Mouse (Mus musculus) hindlimb bud, embryonic 11.5 days (tissue): ENCODE results near the gene A4galt.

ENCODE experiments used
- DNase-seq: peaks from one replicate; pipeline ENCODE4 v3.0.0-alpha.2; 2012; ENCODE audit warnings: low read depth, low spot score; ENCODE audit errors: extremely low spot score

The A4galt gene

DNA sequence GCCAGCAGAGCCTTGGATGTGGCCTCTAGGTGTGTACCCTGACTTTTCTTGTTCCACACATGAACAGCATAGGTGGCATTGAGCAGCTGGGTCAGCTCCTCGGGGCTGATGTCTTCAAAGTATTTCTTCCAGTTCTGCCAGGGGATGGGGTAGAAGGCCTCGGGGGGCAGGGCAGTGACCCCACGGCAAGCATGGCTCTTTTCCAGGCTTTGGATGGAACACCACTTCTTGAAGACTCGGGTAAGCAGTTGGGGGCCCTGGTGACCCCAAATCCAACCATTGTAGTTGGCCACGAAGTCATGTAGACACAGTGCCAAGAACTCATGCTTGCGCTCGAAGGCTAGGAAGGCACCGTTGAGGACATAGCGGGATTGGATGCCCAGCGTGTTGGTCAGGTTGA, 24.0 kb downstream of the A4galt start:
- no peak for DNase-seq

DNA sequence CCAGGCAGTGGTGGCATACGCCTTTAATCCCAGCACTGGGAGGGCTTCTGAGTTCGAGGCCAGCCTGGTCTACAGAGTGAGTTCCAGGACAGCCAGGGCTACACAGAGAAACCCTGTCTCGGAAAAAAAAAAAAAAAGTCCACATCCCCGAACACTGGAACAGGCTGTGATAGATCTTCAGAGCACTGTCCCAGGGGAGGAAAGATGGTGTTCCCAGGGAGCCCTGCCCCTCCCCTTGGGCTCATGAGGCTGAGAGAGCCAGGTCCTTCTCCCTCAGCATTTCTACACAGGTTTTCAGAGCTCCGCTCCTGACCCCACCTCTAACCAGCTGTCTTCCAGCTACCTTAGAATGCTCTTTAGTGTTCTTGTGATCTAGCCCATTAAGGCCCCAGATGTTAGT, 24.7 kb downstream of the A4galt start:
- no peak for DNase-seq

DNA sequence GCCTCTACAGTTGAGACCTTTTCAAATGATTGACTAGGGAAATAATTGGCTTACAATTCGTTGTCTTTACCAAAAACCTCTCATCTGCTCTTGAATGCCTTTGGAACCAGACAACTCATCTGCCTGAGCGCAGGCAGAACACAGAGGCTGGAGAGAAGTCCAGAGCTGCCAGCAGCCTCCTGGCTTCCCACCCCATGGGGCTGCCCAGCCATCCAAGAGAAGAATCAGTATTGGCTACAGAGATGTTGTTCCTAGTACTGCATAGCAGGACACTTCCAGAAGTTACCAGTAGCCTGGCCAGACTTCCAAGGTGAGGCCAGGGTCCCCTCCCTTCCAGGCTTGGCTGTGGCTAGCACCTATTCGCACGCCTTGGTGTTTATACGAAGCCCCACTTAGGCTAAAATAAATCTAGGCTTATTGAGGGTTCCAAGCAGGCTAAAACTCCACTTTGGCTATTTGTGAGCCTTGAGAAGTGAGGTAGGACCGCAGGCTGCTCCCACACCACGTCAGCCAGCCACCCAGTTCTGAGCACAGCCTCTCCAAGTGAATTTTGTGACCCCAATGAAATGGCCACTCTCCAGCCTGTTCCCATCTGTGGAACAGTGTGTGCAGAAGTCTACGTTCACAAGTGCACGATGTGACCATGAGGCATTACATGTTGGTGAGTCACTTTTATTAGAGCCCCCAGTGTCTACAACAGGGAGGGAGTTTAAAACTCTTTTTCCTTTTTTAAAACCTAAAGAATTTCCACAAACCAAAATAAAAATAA, 25.3 kb downstream of the A4galt start:
- no peak for DNase-seq

DNA sequence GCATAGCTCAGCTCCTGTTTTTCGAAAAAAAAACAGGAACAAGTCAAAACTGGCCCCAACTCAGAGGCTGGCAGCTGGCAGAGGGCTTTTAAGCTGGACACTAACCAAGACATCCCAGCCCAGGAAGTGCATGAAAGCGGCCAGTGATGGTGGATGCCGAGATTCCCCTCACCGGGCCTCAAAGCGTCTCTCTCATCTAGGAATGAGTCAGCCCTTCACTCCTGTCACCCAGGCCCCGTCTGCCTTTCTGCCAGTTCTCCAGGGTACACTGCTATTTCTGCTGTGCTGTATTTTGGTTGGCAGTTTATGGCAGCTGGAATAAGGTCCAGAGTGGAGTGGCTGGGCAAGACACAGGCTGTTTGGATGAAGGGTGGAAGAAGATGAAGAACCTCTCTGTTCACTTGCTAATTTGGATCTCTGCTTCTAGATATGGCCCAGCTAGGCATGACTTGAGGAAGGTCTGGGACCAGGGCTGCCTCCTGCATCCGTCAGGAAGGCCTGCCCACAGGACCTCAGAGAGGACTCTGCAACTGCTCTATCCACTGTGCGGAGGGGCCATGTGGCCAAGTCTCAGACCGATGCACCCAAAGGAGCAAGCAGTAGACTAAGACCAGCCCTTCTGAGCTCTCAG, 27.3 kb downstream of the A4galt start:
- no peak for DNase-seq

DNA sequence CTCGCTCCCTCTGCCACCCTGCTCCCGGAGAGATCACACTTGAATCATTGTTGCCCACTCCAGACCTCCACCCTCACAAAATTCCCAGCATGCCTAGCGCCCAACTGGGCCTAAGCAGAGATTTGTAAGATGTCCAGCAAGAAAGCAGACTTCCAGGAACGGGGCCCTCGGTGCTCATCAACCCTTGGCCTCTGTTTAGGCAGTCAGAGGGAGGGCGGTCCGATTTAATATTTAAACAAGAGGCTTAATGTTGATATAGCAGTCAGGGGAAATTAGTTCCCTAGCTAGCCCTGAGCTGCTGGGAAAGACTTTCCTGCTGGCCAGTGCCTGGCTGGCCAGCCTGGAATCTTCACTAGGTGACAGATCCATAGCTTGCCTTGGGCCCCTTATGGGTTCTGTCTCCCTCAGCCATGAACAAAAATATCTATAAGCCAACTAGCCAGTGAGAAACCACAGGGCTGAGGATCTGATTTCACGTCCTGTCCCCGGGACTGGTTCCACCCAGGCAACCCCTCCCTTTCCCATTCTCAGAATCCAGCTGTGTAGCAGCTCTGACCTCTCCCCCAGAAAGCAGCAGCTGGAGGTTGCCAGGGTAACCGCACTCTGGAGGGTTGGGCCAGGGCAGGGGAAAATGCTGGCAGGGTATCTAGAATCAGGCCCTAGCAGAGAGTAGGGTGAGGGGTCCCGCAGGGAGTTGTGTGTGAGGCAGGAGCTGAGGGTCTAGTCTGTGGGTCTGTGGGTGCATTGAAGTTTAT, 28.2 kb downstream of the A4galt start:
- DNase-seq: peak; percentile 56

DNA sequence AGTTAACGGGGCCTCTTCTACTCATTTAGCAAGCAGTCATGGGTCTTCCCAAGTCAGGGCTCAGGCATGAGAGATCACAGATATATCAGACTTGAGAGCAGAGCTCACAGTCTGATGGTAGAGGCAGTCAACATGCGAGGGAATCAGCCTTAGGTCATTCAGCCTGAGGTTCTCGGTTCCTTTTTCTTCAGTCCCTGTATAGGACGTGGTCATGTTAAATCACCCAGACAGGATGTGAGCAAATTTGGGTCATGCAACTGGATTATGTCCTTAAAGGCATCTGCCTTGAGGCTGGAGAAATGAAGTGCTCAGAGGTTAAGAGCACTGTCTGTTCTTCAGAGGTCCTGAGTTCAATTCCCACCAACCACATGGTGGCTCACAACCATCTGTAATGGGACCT, 29.9 kb downstream of the A4galt start:
- no peak for DNase-seq

DNA sequence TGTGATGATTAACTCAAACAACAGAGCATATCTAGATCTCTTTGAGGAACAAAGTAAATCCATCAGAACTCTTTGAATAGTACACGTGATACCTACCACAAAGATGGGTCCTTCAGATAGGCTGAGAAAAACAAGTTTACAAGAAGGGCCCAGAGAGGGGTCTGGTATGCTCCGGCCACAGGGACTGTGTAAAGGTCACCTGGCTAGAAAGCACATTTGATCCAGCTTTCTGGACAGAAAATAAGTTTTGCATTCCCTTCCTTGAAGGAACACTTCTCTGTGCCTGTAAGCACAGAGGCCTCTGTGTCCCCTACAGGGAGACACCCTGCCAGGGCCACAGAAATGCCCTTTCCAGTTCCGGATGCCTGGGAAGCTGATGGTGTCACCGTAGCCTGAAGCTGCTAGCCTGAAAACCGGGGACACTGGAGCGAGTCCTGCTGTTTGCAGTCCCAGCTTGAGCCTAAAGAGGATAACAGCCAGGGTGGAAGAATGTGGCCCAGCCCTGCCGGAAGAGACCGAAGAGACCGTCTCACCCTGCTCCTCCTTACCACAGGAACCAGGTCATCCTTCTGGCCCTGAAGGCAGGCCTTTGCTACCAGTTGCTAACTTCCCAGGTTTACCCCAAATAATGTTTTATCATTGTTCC, 31.1 kb downstream of the A4galt start:
- no peak for DNase-seq

DNA sequence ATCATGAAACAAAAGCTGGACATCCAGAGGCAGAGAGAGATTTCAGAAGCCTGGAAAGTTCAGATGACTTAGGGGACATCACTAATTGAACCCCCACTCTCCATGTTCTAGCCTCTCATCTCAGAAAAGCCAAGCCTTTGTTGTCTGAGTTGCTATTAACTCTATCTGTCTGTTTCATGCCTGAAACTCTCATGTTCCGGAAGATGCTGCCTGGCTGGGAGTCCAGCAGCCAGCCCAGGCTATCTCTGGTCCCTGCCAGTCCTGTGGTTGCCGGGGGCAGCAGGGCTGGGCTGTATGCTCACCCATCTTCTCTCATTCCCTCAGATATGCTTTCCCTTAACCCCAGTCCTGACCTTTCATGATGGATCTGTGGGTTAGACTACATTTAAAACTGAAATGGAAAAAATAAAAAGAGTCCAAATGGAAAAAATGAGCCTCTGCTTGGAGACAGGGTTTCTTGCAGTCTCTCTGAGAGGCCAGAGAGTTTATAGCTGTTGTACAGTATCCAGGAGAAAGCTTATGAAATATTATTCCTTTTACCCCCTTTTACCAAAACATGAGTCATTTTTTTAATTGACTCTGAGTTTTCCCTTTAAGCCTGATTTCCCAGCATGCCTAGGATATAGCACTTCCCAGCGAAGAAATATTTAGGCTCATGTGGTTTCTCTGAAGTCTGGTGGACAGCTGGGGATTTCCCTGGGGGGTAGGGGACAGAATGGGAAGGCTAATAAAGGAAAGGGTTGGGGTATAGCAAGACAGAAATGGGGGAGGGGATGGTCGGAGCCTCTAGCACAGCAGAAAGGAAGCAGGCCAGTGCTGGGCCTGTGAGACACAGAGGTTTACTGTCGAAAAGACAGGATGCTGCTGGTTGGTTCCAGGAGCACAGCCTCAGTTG, 36.0 kb downstream of the A4galt start:
- no peak for DNase-seq

DNA sequence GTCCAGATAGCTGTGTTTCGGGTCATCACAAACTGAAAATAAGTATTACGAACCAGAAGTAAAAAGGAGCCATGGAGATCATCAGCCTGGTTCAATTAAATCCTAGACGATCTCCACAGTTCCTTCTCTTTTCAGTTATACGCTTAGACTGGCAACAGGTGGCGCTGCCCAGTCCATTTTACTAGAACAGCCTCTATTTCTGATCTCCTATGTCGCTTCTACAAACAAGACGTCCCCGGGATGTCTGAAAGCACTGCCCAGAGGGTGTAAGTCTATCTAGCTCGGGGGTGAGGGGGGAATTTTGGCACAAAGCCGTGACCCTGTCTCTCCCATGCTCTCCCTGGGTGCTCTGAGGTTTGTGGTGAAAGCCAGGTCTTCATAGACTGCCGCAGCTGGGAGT, 41.3 kb downstream of the A4galt start:
- no peak for DNase-seq

DNA sequence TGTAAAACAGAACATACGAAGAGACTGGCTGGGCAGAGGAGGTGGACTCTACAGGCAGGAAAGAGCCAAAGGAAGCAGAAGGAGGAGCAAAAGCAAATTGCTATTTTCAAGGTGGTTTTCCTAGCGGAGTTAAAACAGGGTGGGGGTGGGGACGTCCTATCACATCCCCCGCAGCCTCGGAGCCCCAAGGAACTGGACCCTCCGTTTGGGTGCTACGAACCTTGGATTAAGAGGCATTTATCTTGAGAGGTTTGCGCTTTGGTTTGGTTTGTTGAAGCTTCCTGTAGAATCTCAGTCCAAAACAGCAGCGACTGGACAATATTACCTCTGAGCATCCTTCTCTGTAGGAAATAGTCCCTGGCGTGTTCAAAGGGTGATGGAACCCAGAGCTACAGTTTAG, 41.9 kb downstream of the A4galt start:
- no peak for DNase-seq

DNA sequence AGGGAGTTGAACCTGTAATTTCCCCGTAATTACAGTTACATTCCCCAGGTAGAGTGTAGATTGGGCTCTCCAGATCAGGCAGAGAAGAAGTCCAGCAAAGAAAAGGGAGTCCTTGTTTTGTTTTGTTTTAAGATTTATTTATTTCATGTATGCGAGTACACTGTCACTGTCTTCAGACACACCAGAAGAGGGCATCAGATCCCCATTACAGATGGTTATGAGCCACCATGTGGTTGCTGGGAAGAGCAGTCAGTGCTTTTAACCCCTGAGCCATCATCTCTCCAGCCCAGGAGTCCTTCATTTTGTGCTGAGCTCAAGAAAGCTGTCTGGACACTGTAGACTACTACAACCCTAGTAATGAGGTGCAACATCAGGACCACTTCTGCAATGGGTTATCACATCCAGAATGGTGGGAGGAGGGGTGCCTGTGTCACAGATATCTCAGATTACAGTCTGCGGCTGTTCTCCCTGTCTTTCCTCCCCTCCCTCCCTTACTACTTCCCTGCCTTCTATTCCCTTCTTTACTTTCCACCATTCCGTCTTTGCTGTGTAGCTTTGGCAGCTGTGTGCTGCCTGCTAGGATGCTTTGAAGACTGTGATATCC, 42.4 kb downstream of the A4galt start:
- DNase-seq: no peak

DNA sequence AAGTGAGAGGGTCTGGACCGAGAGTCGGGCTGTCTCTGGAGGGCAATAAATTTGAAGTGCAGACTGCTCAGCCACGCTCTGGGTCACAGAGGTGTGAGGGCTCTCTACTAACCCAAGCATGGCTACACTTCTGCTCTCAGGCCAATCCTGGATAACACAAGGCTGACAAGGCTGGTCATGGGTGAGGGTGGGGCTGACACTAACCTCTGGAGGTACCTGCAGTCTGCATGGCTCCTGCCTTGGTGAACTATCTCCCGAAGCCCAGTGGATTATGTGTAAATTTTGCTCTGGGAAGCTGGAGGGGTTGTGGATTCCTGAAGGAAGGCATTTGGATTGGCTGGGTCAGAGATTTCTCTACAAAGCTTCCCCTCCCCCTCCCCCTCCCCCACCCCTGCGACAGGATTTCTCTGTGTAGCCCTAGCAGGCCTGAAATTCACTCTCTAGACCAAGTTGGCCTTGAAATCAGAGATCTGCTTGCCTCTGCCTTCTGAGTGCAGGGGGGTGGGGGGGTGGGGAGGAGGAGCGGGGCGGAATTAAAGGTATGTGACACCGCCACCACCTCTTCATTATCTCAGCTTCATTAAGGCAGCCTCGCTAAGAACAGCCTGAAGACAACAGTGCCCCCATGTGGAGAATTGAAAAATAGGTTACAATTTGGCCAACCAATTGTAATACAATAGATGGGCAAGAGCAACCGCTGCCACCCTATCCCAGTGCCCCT, 46.7 kb downstream of the A4galt start:
- no peak for DNase-seq

DNA sequence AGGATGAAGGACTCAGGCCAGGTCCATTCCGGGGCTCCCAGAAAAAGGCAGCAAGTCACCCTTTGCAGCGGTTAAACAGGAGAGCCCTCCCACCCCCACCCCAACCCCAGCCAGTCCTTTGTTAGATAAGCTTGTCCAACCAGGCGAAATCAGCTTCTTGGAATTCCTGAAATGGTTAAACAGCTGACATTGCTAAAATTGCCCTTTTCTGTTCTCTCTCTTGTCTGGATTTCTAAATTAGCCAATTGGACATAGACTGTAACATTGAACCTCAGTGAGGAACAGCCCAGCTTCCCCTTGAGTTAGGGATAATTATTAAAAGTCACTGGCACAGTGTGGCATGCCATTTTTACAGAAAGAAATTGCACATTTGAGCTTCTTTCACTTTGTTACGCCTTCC, 49.2 kb downstream of the A4galt start:
- no peak for DNase-seq

DNA sequence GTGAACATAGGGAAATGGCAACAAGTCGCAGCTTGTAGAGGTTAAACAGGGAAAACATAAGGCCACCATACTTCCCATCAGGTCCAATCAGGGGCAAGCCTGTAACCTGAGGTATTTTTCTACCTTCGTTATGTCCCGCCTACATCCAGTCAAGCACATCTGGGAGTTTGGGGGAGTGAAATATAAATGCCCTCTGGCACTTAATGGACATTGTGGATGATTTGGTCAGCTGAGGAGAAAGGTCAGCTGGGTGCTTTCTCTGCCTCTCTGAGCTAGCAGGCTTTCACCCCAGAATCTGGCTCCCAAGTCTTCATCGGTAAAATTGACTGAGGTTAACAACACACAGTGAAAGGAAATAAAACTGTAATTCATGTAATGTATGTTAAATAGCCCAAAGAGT, 58.2 kb downstream of the A4galt start:
- no peak for DNase-seq

DNA sequence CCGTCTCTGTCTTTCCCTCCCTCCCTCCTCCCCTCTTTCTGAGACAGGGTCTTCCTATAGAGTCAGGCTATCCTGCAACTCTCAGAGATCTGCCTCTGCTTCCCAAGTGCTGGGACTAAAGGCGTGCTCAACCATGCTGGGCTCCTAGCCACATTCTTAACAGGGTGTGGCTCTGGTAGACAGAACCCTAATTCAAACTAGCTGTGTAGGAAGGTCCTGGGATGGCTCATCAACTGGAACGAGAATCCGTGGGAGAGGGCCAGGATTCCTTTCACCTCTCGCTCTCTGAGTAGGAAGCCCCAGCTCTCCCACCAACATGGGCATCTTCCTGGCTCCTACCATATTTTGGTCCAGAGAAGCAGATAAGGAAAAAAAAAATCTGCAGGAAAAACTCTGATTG, 69.2 kb downstream of the A4galt start:
- no peak for DNase-seq

DNA sequence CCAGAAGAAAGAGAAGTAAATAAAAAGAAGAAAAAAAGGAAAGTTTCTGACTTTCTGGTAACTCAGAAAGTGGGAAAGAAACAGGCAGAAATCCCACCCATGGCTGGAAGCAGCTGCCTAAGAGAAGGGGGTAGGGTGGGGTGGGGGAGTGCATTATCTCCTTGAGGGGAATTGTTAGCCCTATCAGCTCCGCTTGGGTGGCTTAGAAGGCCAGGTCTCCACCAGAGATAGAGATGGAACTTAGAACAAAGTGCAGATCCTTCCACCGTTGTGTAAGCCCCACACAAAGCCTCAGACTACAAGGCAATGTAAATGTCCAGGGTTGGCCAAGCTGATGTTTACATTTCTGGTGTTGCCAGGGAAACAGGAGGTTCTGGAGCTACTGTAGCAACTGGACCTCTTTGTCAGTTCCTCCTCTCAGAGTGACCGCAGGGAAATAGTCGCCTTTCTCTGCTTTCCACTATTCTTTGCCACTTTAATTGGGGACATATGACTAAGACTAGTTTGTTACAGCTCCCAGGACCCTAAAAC, 69.7 kb downstream of the A4galt start:
- DNase-seq: no peak

DNA sequence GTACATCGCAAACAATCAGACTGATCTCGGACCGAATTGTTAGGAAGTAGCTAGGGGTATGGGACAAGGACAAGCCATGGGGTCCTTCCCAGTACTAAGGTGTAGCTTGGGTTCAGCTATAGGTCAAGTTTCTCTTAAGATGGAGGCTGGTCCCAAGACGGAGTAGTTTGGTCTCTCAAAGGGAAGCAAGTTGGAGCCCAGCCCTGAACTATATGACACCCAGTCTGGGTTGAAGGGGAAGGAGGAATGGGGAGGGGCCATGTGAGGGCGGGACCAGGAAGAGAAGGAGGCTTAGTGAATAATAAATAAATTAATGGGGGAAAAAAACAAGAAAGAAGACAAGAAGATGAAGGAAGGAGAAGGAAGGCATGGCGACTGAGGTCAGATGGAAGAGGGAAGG, 71.6 kb downstream of the A4galt start:
- no peak for DNase-seq
